Mouse (Mus musculus): ENCODE measurements around the gene Ap3s2. TPM values are rescaled to one million over a fixed set of nuclear protein-coding genes. Genes with fewer than 3 reads are reported as not detected.

Gene Ap3s2
- polyA plus RNA-seq, 1 experiment, result 42.2 TPM

DNA sequence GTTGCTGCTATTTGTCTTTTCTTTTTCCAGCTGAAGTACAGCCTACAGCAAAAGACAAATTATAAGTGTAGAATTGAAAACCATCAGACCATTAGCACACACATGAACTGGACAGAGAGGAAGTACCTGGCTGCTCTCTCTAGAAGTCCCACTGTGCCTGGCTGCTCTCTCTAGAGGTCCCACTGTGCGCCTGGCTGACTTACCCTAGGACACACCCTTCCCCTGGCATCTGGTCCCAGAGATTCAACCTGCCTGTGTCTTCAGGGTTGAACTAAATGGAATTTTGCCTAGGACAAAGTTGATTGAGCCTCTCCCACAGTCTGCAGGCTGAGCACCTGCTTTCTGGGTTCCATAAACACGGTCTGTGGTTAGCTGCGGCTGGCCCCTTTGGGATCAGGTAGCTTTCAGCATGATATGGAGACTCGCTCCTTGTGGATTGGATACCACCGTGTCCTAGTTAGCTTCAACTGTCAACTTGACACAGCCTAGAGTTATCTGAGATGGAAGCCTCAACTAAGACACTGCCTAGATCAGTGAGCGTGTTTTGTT lies 48.6 kb downstream of the Ap3s2 start:
- Histone ChIP-seq H3K4me1 (ENCODE audit: control insufficient read depth, insufficient read depth, low read length) (no peaks in the 10 kb centered on the region), H3K4me3 (ENCODE audit: insufficient read depth, low read length) (no peak overlapping the region)
- TF ChIP-seq POLR2A (IDR thresholded peaks at IDR 0.05; ENCODE audit: extremely low read depth, insufficient read depth, low read length) (no peak), CTCF (IDR thresholded peaks at IDR 0.05; ENCODE audit: extremely low read depth, insufficient read depth, low read length) (no peak)

DNA sequence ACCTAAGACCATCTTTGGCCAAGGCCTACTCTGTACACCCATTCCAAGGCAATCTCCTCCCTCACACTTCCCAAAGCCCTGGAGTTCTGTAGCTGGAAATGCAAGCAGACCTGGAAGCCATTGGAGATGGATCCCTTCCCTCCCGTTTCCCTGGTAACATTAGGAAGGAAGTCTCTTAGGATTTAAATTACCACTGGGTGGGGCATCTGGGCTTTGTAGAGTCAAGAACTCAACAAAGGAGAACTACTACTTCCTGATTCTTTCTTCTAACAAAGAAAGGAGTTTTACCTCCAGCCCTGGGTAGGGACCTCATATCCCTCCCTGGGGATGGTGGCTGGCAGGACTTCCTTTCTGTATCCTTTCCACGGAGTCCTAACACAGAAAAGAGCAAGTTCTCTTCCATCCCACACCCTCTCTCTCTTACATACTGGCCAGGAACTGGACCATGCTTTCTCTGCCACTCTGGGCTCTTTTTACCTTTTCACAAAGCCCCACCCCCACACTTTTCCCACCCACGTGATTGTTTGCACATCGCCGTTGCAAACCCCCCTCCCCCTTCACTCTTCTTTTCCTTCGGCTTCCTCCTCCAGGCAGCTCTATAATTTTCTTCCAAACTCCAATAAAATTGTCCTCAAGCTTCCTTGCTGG lies 51.3 kb downstream of the Ap3s2 start:
- no peak overlapping the region for H3K27ac ChIP-seq (ENCODE audit: insufficient read depth, low read length)
- no peak for TF ChIP-seq CTCF (IDR thresholded peaks at IDR 0.05; ENCODE audit: extremely low read depth, insufficient read depth, low read length)
- TF ChIP-seq POLR2A (IDR thresholded peaks at IDR 0.05; ENCODE audit: extremely low read depth, insufficient read depth, low read length), result no peak
- no peaks in the 10 kb centered on the region for H3K4me1 ChIP-seq (ENCODE audit: control insufficient read depth, insufficient read depth, low read length)
- H3K4me3 ChIP-seq (ENCODE audit: insufficient read depth, low read length), result no peak overlapping the region

More for the DNA sequence above, 48.6 kb downstream of the Ap3s2 start:
- H3K27ac ChIP-seq (ENCODE audit: insufficient read depth, low read length), result no peak overlapping the region

GRCm38 (mm10) chr7:79868475-79868874 lies 52.0 kb downstream of the Ap3s2 start:
- TF ChIP-seq POLR2A (IDR thresholded peaks at IDR 0.05; ENCODE audit: extremely low read depth, insufficient read depth, low read length), result no peak
- no peak for TF ChIP-seq CTCF (IDR thresholded peaks at IDR 0.05; ENCODE audit: extremely low read depth, insufficient read depth, low read length)
- Histone ChIP-seq H3K4me3 (ENCODE audit: insufficient read depth, low read length) (no peak overlapping the region), H3K27ac (ENCODE audit: insufficient read depth, low read length) (no peak overlapping the region), H3K4me1 (ENCODE audit: control insufficient read depth, insufficient read depth, low read length) (no peaks in the 10 kb centered on the region)

DNA sequence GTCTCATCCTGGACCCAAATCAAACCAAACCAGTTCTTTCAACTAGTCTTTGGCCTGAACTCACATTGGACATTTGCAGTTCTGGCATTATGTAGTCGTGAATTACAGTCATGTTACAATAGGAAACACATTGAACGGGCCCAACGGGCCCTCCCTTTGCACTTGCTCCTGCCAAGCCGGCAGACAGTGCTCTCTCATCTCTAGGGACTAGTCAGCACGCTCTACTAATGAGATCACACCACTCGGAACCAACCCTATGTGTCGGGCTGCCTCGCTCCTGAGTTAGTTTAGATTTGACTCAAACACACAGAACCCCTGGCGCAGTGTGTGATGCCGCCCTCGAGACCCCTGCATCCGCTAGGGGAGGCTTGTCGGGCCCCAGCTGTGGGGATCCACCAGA lies 52.6 kb downstream of the Ap3s2 start:
- H3K27ac ChIP-seq (ENCODE audit: insufficient read depth, low read length), result no peak overlapping the region
- TF ChIP-seq CTCF (IDR thresholded peaks at IDR 0.05; ENCODE audit: extremely low read depth, insufficient read depth, low read length), result no peak
- TF ChIP-seq POLR2A (IDR thresholded peaks at IDR 0.05; ENCODE audit: extremely low read depth, insufficient read depth, low read length), result no peak
- no peaks in the 10 kb centered on the region for H3K4me1 ChIP-seq (ENCODE audit: control insufficient read depth, insufficient read depth, low read length)
- H3K4me3 ChIP-seq (ENCODE audit: insufficient read depth, low read length), result no peak overlapping the region

DNA sequence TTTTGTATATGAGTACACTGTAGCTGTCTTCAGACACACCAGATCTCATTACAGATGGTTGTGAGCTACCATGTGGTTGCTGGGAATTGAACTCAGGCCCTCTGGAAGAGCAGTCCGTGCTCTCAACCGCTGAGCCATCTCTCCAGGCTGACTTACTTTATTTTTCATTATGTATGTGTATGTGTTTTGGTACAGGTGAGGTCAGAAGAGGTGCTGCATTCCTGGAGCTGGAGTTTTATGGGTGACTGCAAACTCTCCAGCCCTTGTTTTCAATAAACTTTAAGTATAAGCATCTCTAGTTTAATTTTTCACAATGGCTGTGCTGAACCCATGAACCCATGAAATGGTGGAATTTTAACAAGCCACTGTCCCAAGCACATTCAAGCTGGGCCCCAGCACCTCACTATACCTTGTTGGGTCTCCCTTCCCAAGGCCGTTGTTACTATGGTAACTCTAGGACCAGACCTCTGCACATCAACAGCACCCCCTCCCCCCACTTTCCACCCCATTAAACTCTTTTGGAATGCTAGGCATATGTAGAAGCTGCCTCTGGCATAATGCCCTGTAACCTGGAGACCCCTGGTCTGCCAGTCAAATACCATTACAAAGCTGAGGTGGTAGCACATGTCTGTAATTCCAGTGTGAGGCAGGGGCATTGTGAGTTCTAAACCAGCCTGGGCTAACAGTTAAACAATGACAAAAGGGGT lies 54.0 kb downstream of the Ap3s2 start:
- H3K27ac ChIP-seq (ENCODE audit: insufficient read depth, low read length), result no peak overlapping the region
- no peaks in the 10 kb centered on the region for H3K4me1 ChIP-seq (ENCODE audit: control insufficient read depth, insufficient read depth, low read length)
- H3K4me3 ChIP-seq (ENCODE audit: insufficient read depth, low read length), result no peak overlapping the region
- TF ChIP-seq CTCF (IDR thresholded peaks at IDR 0.05; ENCODE audit: extremely low read depth, insufficient read depth, low read length) (no peak), POLR2A (IDR thresholded peaks at IDR 0.05; ENCODE audit: extremely low read depth, insufficient read depth, low read length) (no peak)

- Histone ChIP-seq H3K4me1 (ENCODE audit: control insufficient read depth, insufficient read depth, low read length) (no peaks in the 10 kb centered on the region), H3K4me3 (ENCODE audit: insufficient read depth, low read length) (no peak overlapping the region), H3K27ac (ENCODE audit: insufficient read depth, low read length) (no peak overlapping the region)
- TF ChIP-seq CTCF (IDR thresholded peaks at IDR 0.05; ENCODE audit: extremely low read depth, insufficient read depth, low read length) (no peak), POLR2A (IDR thresholded peaks at IDR 0.05; ENCODE audit: extremely low read depth, insufficient read depth, low read length) (no peak)
Observed at GRCm38 (mm10) chr7:79861794-79862193, 58.7 kb downstream of the Ap3s2 start.

DNA sequence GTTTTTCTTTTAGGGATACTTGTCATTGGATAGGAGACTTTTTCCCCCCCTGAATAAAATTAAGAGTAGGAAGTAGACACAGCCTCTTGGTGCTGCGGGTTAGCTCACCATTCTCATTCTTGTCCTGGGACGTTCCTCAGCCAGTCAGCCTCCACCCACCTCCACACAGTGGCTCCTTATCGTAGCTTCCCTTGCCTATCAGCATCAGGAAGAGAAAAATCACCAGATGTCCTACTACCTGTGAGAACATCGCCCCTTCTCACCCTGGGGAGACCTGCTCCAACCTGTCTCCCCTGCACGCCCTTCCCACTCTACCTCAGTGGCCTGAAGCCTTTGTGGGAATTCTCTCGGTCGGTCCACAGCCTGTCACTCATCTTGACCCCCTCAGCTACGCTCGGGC lies 59.6 kb downstream of the Ap3s2 start, which contains the start of gene Anpep:
Anpep (minus strand) TSS at position 249 of the 400 bp plus-strand sequence.
- TF ChIP-seq POLR2A (IDR thresholded peaks at IDR 0.05; ENCODE audit: extremely low read depth, insufficient read depth, low read length) (no peak), CTCF (IDR thresholded peaks at IDR 0.05; ENCODE audit: extremely low read depth, insufficient read depth, low read length) (no peak)
- Histone ChIP-seq H3K27ac (ENCODE audit: insufficient read depth, low read length) (no peak within 1 kb of the TSS), H3K4me3 (ENCODE audit: insufficient read depth, low read length) (no peak within 1 kb of the TSS), H3K4me1 (ENCODE audit: control insufficient read depth, insufficient read depth, low read length) (no peaks in the 10 kb centered on the region)

GRCm38 (mm10) chr7:79858956-79859630 lies 61.4 kb downstream of the Ap3s2 start:
- no peak overlapping the region for H3K27ac ChIP-seq (ENCODE audit: insufficient read depth, low read length)
- no peak overlapping the region for H3K4me3 ChIP-seq (ENCODE audit: insufficient read depth, low read length)
- no peaks in the 10 kb centered on the region for H3K4me1 ChIP-seq (ENCODE audit: control insufficient read depth, insufficient read depth, low read length)
- TF ChIP-seq POLR2A (IDR thresholded peaks at IDR 0.05; ENCODE audit: extremely low read depth, insufficient read depth, low read length) (no peak), CTCF (IDR thresholded peaks at IDR 0.05; ENCODE audit: extremely low read depth, insufficient read depth, low read length) (no peak)

DNA sequence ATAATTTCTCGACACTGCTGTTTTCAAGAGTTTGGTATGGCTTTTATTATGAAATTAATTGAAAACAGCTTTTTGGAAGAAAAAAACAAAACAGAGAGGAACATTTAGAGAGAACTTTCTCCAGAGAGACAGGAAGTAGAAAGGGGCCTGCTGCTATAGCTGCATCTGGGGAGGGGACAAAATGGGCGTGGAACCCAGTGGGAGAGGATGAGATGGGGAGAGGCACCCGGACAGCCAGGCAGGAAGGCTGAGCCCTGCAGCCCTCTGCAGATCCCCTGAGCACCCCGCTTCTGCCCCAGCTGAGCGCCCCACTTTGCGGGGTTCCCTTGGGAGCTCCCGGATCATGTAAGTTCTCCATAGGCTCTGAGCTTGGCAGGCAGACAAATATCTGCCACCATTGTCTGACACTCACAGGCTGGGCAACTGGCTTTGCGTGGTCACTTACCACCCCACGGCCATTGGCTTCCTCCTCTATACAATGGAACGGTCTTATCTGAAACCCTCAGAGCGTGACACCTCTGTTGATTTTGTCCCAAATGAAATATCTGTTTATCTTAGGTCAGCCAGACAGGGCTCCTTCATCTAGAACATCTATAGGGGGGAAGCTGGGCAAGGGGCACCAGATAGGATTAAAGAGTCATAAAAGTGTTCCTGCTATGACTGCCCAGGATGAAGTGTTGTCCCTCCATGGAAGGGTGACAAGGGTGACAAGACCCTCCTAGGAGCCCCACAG lies 62.1 kb downstream of the Ap3s2 start:
- Histone ChIP-seq H3K4me3 (ENCODE audit: insufficient read depth, low read length) (no peak overlapping the region), H3K27ac (ENCODE audit: insufficient read depth, low read length) (no peak overlapping the region), H3K4me1 (ENCODE audit: control insufficient read depth, insufficient read depth, low read length) (no peaks in the 10 kb centered on the region)
- TF ChIP-seq CTCF (IDR thresholded peaks at IDR 0.05; ENCODE audit: extremely low read depth, insufficient read depth, low read length) (no peak), POLR2A (IDR thresholded peaks at IDR 0.05; ENCODE audit: extremely low read depth, insufficient read depth, low read length) (no peak)
